Mouse (Mus musculus) olfactory bulb, adult 2 months (tissue): ENCODE data around the gene Wdr6.

Source experiments
- CTCF ChIP-seq: fragments of 200-500 bp; IDR thresholded peaks from 2 replicates; pipeline ENCODE4 v1.5.1; 2012; ENCODE audit warnings: low read depth, mild to moderate bottlenecking, low read length, moderate library complexity; ENCODE audit not compliant: insufficient read depth
- POLR2A ChIP-seq: fragments of 200-500 bp; IDR thresholded peaks from 2 replicates; pipeline ENCODE4 v1.6.1; 2012; ENCODE audit warnings: mild to moderate bottlenecking, low read depth, low read length, moderate library complexity; ENCODE audit not compliant: insufficient read depth

- TF ChIP-seq CTCF (no peak), POLR2A (no peak)
These were observed 32.6 kb downstream of the Wdr6 start for GRCm38 (mm10) chr9:108545986-108546385.
